Mouse (Mus musculus): ENCODE data around the gene Zfp598. TPM values are rescaled to one million over a fixed set of nuclear protein-coding genes. Genes with fewer than 3 reads are reported as not detected.
A peak's percentile ranks its signal among the peaks of the same experiment; 100 is the strongest.

Zfp598 gene
- polyA plus RNA-seq, 1 experiment = 59.7 TPM

- WGBS = 11% methylated on average over 8 of the region's 8 CpGs
- Histone ChIP-seq H3K4me1 (ENCODE audit: control insufficient read depth, insufficient read depth, insufficient read length) (peaks cover 12% of the 10 kb centered on the region; the same call in 1 of the 2 replicates), H3K27me3 (ENCODE audit: control insufficient read depth, insufficient read depth, low read length) (no peaks in the 10 kb centered on the region), H3K27ac (ENCODE audit: insufficient read depth, low read length) (no peak overlapping the region), H3K36me3 (ENCODE audit: control insufficient read depth, insufficient read depth, low read length) (no peaks in the 10 kb centered on the region), H3K4me3 (ENCODE audit: extremely low read depth, insufficient read depth, insufficient read length) (peak overlapping the region; percentile 76)
- DNase-seq (ENCODE audit: low read depth in 1 of 2, low spot score in 2 of 2) = no peak
- TF ChIP-seq POLR2A (IDR thresholded peaks at IDR 0.05; ENCODE audit: low read depth, low read length) = no peak
- TF ChIP-seq CTCF (IDR thresholded peaks at IDR 0.05; ENCODE audit: extremely low read depth, insufficient read depth, insufficient read length, insufficient replicate concordance) = no peak
Measured at GRCm38 (mm10) chr17:24670246-24670844, 858 bp downstream of the Zfp598 start.

- no peaks in the 10 kb centered on the region for H3K36me3 ChIP-seq (ENCODE audit: control insufficient read depth, insufficient read depth, low read length)
- peaks cover 12% of the 10 kb centered on the region; the same call in 1 of the 2 replicates for H3K4me1 ChIP-seq (ENCODE audit: control insufficient read depth, insufficient read depth, insufficient read length)
- WGBS = 70% methylated on average over 5 of the region's 5 CpGs
- H3K27ac ChIP-seq (ENCODE audit: insufficient read depth, low read length) = no peak overlapping the region
- DNase-seq (ENCODE audit: low read depth in 1 of 2, low spot score in 2 of 2) = no peak
- TF ChIP-seq POLR2A (IDR thresholded peaks at IDR 0.05; ENCODE audit: low read depth, low read length) = no peak
- no peak for TF ChIP-seq CTCF (IDR thresholded peaks at IDR 0.05; ENCODE audit: extremely low read depth, insufficient read depth, insufficient read length, insufficient replicate concordance)
- no peaks in the 10 kb centered on the region for H3K27me3 ChIP-seq (ENCODE audit: control insufficient read depth, insufficient read depth, low read length)
- no peak overlapping the region for H3K4me3 ChIP-seq (ENCODE audit: extremely low read depth, insufficient read depth, insufficient read length)
Measured at GRCm38 (mm10) chr17:24671346-24671745, 1.9 kb downstream of the Zfp598 start.

- TF ChIP-seq POLR2A (IDR thresholded peaks at IDR 0.05; ENCODE audit: low read depth, low read length) = no peak
- no peak for TF ChIP-seq CTCF (IDR thresholded peaks at IDR 0.05; ENCODE audit: extremely low read depth, insufficient read depth, insufficient read length, insufficient replicate concordance)
- Histone ChIP-seq H3K27ac (ENCODE audit: insufficient read depth, low read length) (no peak overlapping the region), H3K27me3 (ENCODE audit: control insufficient read depth, insufficient read depth, low read length) (no peaks in the 10 kb centered on the region), H3K4me1 (ENCODE audit: control insufficient read depth, insufficient read depth, insufficient read length) (peaks cover 12% of the 10 kb centered on the region; the same call in 1 of the 2 replicates), H3K36me3 (ENCODE audit: control insufficient read depth, insufficient read depth, low read length) (peaks cover 3% of the 10 kb centered on the region), H3K4me3 (ENCODE audit: extremely low read depth, insufficient read depth, insufficient read length) (no peak overlapping the region)
- 41% methylated on average over 5 of the region's 5 CpGs for WGBS
- no peak for DNase-seq (ENCODE audit: low read depth in 1 of 2, low spot score in 2 of 2)
Measured at GRCm38 (mm10) chr17:24672141-24672540, 2.7 kb downstream of the Zfp598 start.

- Histone ChIP-seq H3K4me3 (ENCODE audit: extremely low read depth, insufficient read depth, insufficient read length) (no peak overlapping the region), H3K27ac (ENCODE audit: insufficient read depth, low read length) (no peak overlapping the region), H3K36me3 (ENCODE audit: control insufficient read depth, insufficient read depth, low read length) (peaks cover 16% of the 10 kb centered on the region), H3K27me3 (ENCODE audit: control insufficient read depth, insufficient read depth, low read length) (no peaks in the 10 kb centered on the region), H3K4me1 (ENCODE audit: control insufficient read depth, insufficient read depth, insufficient read length) (peaks cover 12% of the 10 kb centered on the region; the same call in 1 of the 2 replicates)
- WGBS = 52% methylated on average over 7 of the region's 7 CpGs
- DNase-seq (ENCODE audit: low read depth in 1 of 2, low spot score in 2 of 2) = no peak
- TF ChIP-seq POLR2A (IDR thresholded peaks at IDR 0.05; ENCODE audit: low read depth, low read length) = no peak
- TF ChIP-seq CTCF (IDR thresholded peaks at IDR 0.05; ENCODE audit: extremely low read depth, insufficient read depth, insufficient read length, insufficient replicate concordance) = no peak
Measured at GRCm38 (mm10) chr17:24674277-24674676, 4.8 kb downstream of the Zfp598 start.

- no peaks in the 10 kb centered on the region for H3K27me3 ChIP-seq (ENCODE audit: control insufficient read depth, insufficient read depth, low read length)
- H3K4me3 ChIP-seq (ENCODE audit: extremely low read depth, insufficient read depth, insufficient read length) = no peak overlapping the region
- TF ChIP-seq POLR2A (IDR thresholded peaks at IDR 0.05; ENCODE audit: low read depth, low read length) (no peak), CTCF (IDR thresholded peaks at IDR 0.05; ENCODE audit: extremely low read depth, insufficient read depth, insufficient read length, insufficient replicate concordance) (peak; percentile 67; the same call in 1 of the 2 replicates)
- H3K4me1 ChIP-seq (ENCODE audit: control insufficient read depth, insufficient read depth, insufficient read length) = peaks cover 5% of the 10 kb centered on the region; the same call in 1 of the 2 replicates
- H3K27ac ChIP-seq (ENCODE audit: insufficient read depth, low read length) = no peak overlapping the region
- peaks cover 33% of the 10 kb centered on the region for H3K36me3 ChIP-seq (ENCODE audit: control insufficient read depth, insufficient read depth, low read length)
- peak; percentile 56 to 66 for DNase-seq (ENCODE audit: low read depth in 1 of 2, low spot score in 2 of 2)
- 70% methylated on average over 2 of the region's 2 CpGs for WGBS
Measured at GRCm38 (mm10) chr17:24676187-24676586, 6.7 kb downstream of the Zfp598 start.

- peaks cover 3% of the 10 kb centered on the region; the same call in 1 of the 2 replicates for H3K4me1 ChIP-seq (ENCODE audit: control insufficient read depth, insufficient read depth, insufficient read length)
- no peak for DNase-seq (ENCODE audit: low read depth in 1 of 2, low spot score in 2 of 2)
- no peak for TF ChIP-seq POLR2A (IDR thresholded peaks at IDR 0.05; ENCODE audit: low read depth, low read length)
- no peak for TF ChIP-seq CTCF (IDR thresholded peaks at IDR 0.05; ENCODE audit: extremely low read depth, insufficient read depth, insufficient read length, insufficient replicate concordance)
- H3K27ac ChIP-seq (ENCODE audit: insufficient read depth, low read length) = no peak overlapping the region
- H3K4me3 ChIP-seq (ENCODE audit: extremely low read depth, insufficient read depth, insufficient read length) = no peak overlapping the region
- 82% methylated on average over 5 of the region's 5 CpGs for WGBS
- peaks cover 37% of the 10 kb centered on the region for H3K36me3 ChIP-seq (ENCODE audit: control insufficient read depth, insufficient read depth, low read length)
- no peaks in the 10 kb centered on the region for H3K27me3 ChIP-seq (ENCODE audit: control insufficient read depth, insufficient read depth, low read length)
Measured at GRCm38 (mm10) chr17:24676877-24677276, 7.4 kb downstream of the Zfp598 start.

GRCm38 (mm10) chr17:24677500-24678080 is 8.1 kb downstream of the Zfp598 start:
- Histone ChIP-seq H3K36me3 (ENCODE audit: control insufficient read depth, insufficient read depth, low read length) (peaks cover 37% of the 10 kb centered on the region), H3K27ac (ENCODE audit: insufficient read depth, low read length) (no peak overlapping the region), H3K27me3 (ENCODE audit: control insufficient read depth, insufficient read depth, low read length) (no peaks in the 10 kb centered on the region), H3K4me3 (ENCODE audit: extremely low read depth, insufficient read depth, insufficient read length) (no peak overlapping the region), H3K4me1 (ENCODE audit: control insufficient read depth, insufficient read depth, insufficient read length) (no peaks in the 10 kb centered on the region)
- 94% methylated on average over 24 of the region's 24 CpGs for WGBS
- no peak for DNase-seq (ENCODE audit: low read depth in 1 of 2, low spot score in 2 of 2)
- TF ChIP-seq CTCF (IDR thresholded peaks at IDR 0.05; ENCODE audit: extremely low read depth, insufficient read depth, insufficient read length, insufficient replicate concordance) (no peak), POLR2A (IDR thresholded peaks at IDR 0.05; ENCODE audit: low read depth, low read length) (no peak)
